Mouse (Mus musculus) liver, embryonic 13.5 days (tissue): ENCODE measurements around the gene Ercc4. TPM values are rescaled to one million over a fixed set of nuclear protein-coding genes. Genes with fewer than 3 reads are reported as not detected.

ENCODE experiments used
- ATAC-seq: fragments of 200-750 bp; cut with Nextera tagmentation; 2 replicates; pipeline ENCODE4 v1.8.0; 2017; ENCODE audit warnings: low read depth, mild to moderate bottlenecking, moderate number of reproducible peaks, moderate library complexity
- DNase-seq: peaks from one replicate; pipeline ENCODE4 v3.0.0; 2022
- H3K27ac ChIP-seq: fragments of 300-500 bp; sonication (generic); 2 replicates; pipeline ENCODE4 v1.5.1; 2015; ENCODE audit warnings: moderate library complexity, mild to moderate bottlenecking, inconsistent platforms
- H3K27me3 ChIP-seq: fragments of 300-500 bp; sonication (generic); 2 replicates; pipeline ENCODE4 v1.6.1; 2015; ENCODE audit warnings: mild to moderate bottlenecking, inconsistent platforms
- H3K36me3 ChIP-seq: fragments of 300-500 bp; sonication (generic); 2 replicates; pipeline ENCODE4 v1.6.1; 2015; ENCODE audit warnings: mild to moderate bottlenecking, inconsistent platforms
- H3K4me1 ChIP-seq: fragments of 300-500 bp; sonication (generic); replicated peaks from 2 replicates; pipeline ENCODE4 v1.6.1; 2015; ENCODE audit warnings: inconsistent platforms
- H3K4me2 ChIP-seq: fragments of 300-500 bp; sonication (generic); 2 replicates; pipeline ENCODE4 v1.6.1; 2015; ENCODE audit warnings: inconsistent platforms, mild to moderate bottlenecking, moderate library complexity
- H3K4me3 ChIP-seq: fragments of 300-500 bp; sonication (generic); replicated peaks from 2 replicates; pipeline ENCODE4 v1.5.1; 2015; ENCODE audit warnings: mild to moderate bottlenecking, inconsistent platforms
- H3K9ac ChIP-seq: fragments of 300-500 bp; sonication (generic); 2 replicates; pipeline ENCODE4 v1.6.1; 2015; ENCODE audit warnings: mild to moderate bottlenecking, inconsistent platforms
- H3K9me3 ChIP-seq: fragments of 300-500 bp; sonication (generic); replicated peaks from 2 replicates; pipeline ENCODE4 v1.6.1; 2016; ENCODE audit warnings: inconsistent platforms
- WGBS: fragments of 180-500 bp; shearing (Covaris S2); methylation state at CpG from one replicate; pipeline ENCODE4 v1.1.7; 2015; ENCODE audit not compliant: insufficient replicate concordance; 5-methylcytosine and 5-hydroxymethylcytosine counted together
- polyA plus RNA-seq: library from polyadenylated mRNA; unstranded; fragments of >200 nt; fragmentation: Nextera tagmentation; extraction: Ambion mirVana; gene quantifications from 2 replicates; pipeline ENCODE4 v1.2.1, GENCODE M21; 2015

Gene Ercc4
- polyA plus RNA-seq, 1 experiment from 2014 or later: 5.3 TPM

DNA sequence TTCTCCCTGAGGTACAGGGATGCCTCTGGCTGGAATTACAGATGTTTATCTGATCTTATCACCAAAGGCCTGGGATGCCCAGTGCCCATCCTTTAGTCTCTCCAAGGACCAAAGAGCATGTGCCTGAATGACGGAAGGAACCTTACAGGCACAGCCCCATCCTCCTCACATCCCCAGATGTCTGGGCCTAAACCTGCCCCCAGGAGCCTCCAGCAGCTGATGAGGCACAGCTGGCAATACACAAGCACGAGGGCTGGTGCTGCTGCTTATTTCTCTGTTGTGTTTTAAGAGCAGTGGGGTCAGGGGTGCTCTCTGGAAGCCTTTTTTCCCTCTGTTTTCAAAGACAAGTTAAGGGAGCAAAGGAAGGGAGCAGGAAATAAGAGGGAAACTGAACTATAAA lies 89.7 kb downstream of the Ercc4 start:
- ATAC-seq: no peak
- Histone ChIP-seq H3K27ac (no peak overlapping the region), H3K9ac (no peak overlapping the region), H3K27me3 (no peaks in the 10 kb centered on the region), H3K4me3 (no peak overlapping the region), H3K4me2 (no peak overlapping the region), H3K4me1 (peaks cover 8% of the 10 kb centered on the region; the same call in 1 of the 2 replicates), H3K9me3 (no peaks in the 10 kb centered on the region), H3K36me3 (no peaks in the 10 kb centered on the region)
- DNase-seq: no peak
- 40% methylated on average over 2 of the region's 2 CpGs for WGBS

Other genes with a start within 250 kb of the Ercc4 start
- 3.2 and 3.7 TPM in 2 replicates for gene Mrtfb, start 146.8 kb downstream of the Ercc4 start, polyA plus RNA-seq